Mouse (Mus musculus): Measurements from ENCODE around the gene Zc3h13. TPM values are rescaled to one million over a fixed set of nuclear protein-coding genes. Genes with fewer than 3 reads are reported as not detected.

The Zc3h13 gene
- polyA plus RNA-seq, 1 experiment = 12.8 TPM

DNA sequence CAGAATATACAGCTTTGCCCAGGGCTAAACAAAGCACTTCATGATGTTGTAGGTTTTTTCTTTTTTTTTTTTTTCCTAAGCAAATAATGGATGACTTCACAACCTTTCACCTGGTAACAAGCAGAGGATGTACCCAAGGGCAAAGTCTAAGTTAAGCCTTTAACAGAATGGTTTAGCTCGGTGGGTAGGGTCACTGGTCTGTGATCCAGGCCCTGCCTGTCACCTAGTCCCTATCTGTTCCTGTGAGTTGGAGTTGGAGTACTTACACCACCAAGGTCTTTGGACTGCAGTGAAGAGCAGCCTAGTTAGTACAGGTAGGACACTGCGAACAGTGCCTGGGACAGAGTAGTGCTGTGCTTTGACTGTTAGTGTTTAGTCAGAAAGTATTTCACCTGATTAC lies 53.7 kb downstream of the Zc3h13 start:
- WGBS = 96% methylated on average over 2 of the region's 2 CpGs
- no peak for TF ChIP-seq POLR2A (IDR thresholded peaks at IDR 0.05; ENCODE audit: control insufficient read depth, extremely low read depth, insufficient read depth, low read length, poor library complexity)
- no peak for TF ChIP-seq CTCF (IDR thresholded peaks at IDR 0.05; ENCODE audit: borderline replicate concordance, control insufficient read depth, extremely low read depth, insufficient read depth, low read length, poor library complexity)
- no peaks in the 10 kb centered on the region for H3K4me1 ChIP-seq (replicated peaks; ENCODE audit: control insufficient read depth, insufficient read depth, low read length)
- no peak overlapping the region for H3K4me3 ChIP-seq (ENCODE audit: control insufficient read depth, insufficient read depth, low read length)
- no peak overlapping the region for H3K27ac ChIP-seq (ENCODE audit: control insufficient read depth, insufficient read depth, low read length)
- DNase-seq = no peak
- H3K36me3 ChIP-seq (ENCODE audit: control insufficient read depth, insufficient read depth, low read length) = peaks cover 39% of the 10 kb centered on the region
- H3K27me3 ChIP-seq (ENCODE audit: control insufficient read depth, insufficient read depth, low read length) = no peaks in the 10 kb centered on the region

DNA sequence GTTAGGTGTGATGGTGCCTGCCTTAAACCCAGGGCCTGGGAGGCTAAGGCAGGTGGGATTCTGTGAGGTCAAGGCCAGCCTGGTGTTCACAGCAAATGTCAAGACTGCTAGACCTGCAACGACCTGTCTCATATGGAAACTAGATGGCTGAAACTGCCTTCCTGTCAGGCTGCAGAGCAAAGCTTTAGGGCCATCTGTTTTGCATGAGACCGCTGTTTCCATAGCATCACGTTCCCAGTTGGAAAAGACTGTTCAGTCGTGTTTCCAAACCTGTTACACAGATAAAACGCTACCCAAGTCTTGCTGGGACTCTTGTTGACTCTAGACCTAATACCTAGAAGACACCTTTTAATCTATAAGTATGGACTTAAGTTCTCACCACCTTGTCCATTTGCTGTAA lies 61.9 kb downstream of the Zc3h13 start:
- H3K27ac ChIP-seq (ENCODE audit: control insufficient read depth, insufficient read depth, low read length) = no peak overlapping the region
- WGBS = 98% methylated on average over 5 of the region's 5 CpGs
- H3K4me3 ChIP-seq (ENCODE audit: control insufficient read depth, insufficient read depth, low read length) = no peak overlapping the region
- peaks cover 10% of the 10 kb centered on the region for H3K36me3 ChIP-seq (ENCODE audit: control insufficient read depth, insufficient read depth, low read length)
- no peaks in the 10 kb centered on the region for H3K4me1 ChIP-seq (replicated peaks; ENCODE audit: control insufficient read depth, insufficient read depth, low read length)
- no peak for DNase-seq
- no peaks in the 10 kb centered on the region for H3K27me3 ChIP-seq (ENCODE audit: control insufficient read depth, insufficient read depth, low read length)
- TF ChIP-seq POLR2A (IDR thresholded peaks at IDR 0.05; ENCODE audit: control insufficient read depth, extremely low read depth, insufficient read depth, low read length, poor library complexity) = no peak
- no peak for TF ChIP-seq CTCF (IDR thresholded peaks at IDR 0.05; ENCODE audit: borderline replicate concordance, control insufficient read depth, extremely low read depth, insufficient read depth, low read length, poor library complexity)

DNA sequence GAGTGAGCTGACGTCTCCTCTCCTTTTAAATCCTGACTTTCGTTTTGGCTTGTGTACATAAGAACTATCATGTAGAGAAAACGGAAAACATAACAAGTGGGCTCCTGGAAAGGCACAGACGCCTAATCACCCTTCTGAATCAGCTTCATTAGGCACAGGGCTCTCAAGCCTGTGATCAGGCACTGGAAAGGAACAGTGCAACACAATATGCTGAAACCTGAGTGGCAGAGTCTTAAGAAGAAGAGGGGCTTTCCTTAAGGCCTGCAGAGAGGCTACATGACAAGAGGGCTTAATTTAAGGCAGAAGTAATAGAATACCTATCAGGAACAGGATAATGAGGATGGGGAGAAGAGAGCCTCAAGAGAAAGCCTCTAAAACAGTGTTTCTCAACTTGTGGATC lies 67.5 kb downstream of the Zc3h13 start:
- no peaks in the 10 kb centered on the region for H3K36me3 ChIP-seq (ENCODE audit: control insufficient read depth, insufficient read depth, low read length)
- WGBS = 92% methylated on average over 4 of the region's 4 CpGs
- H3K4me1 ChIP-seq (replicated peaks; ENCODE audit: control insufficient read depth, insufficient read depth, low read length) = no peaks in the 10 kb centered on the region
- no peak for TF ChIP-seq POLR2A (IDR thresholded peaks at IDR 0.05; ENCODE audit: control insufficient read depth, extremely low read depth, insufficient read depth, low read length, poor library complexity)
- TF ChIP-seq CTCF (IDR thresholded peaks at IDR 0.05; ENCODE audit: borderline replicate concordance, control insufficient read depth, extremely low read depth, insufficient read depth, low read length, poor library complexity) = no peak
- H3K27ac ChIP-seq (ENCODE audit: control insufficient read depth, insufficient read depth, low read length) = no peak overlapping the region
- no peaks in the 10 kb centered on the region for H3K27me3 ChIP-seq (ENCODE audit: control insufficient read depth, insufficient read depth, low read length)
- DNase-seq = no peak
- H3K4me3 ChIP-seq (ENCODE audit: control insufficient read depth, insufficient read depth, low read length) = no peak overlapping the region

DNA sequence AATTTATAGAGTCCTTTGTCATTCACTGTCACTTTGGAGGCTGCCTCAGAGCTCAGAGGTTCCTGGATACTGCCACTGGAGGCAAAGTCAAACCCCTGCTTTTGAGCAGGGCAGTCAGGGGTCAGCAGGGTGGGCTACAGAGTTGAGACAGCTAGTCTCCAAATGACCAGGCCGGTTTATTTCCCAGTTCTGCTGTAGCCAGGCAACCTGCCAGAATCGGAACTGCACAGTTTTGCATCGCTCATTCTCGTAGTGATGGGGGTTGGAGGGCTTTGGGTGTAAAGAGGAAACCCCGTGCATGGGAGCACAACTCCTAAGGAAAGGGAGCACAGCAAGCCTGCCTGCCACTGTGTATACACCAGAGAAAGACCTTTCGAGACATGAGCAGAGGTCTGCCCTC lies 79.1 kb downstream of the Zc3h13 start:
- H3K36me3 ChIP-seq (ENCODE audit: control insufficient read depth, insufficient read depth, low read length) = no peaks in the 10 kb centered on the region
- H3K27me3 ChIP-seq (ENCODE audit: control insufficient read depth, insufficient read depth, low read length) = no peaks in the 10 kb centered on the region
- H3K4me3 ChIP-seq (ENCODE audit: control insufficient read depth, insufficient read depth, low read length) = no peak overlapping the region
- no peak for DNase-seq
- TF ChIP-seq POLR2A (IDR thresholded peaks at IDR 0.05; ENCODE audit: control insufficient read depth, extremely low read depth, insufficient read depth, low read length, poor library complexity) (no peak), CTCF (IDR thresholded peaks at IDR 0.05; ENCODE audit: borderline replicate concordance, control insufficient read depth, extremely low read depth, insufficient read depth, low read length, poor library complexity) (no peak)
- WGBS = 75% methylated on average over 6 of the region's 6 CpGs
- H3K4me1 ChIP-seq (replicated peaks; ENCODE audit: control insufficient read depth, insufficient read depth, low read length) = no peaks in the 10 kb centered on the region
- no peak overlapping the region for H3K27ac ChIP-seq (ENCODE audit: control insufficient read depth, insufficient read depth, low read length)

DNA sequence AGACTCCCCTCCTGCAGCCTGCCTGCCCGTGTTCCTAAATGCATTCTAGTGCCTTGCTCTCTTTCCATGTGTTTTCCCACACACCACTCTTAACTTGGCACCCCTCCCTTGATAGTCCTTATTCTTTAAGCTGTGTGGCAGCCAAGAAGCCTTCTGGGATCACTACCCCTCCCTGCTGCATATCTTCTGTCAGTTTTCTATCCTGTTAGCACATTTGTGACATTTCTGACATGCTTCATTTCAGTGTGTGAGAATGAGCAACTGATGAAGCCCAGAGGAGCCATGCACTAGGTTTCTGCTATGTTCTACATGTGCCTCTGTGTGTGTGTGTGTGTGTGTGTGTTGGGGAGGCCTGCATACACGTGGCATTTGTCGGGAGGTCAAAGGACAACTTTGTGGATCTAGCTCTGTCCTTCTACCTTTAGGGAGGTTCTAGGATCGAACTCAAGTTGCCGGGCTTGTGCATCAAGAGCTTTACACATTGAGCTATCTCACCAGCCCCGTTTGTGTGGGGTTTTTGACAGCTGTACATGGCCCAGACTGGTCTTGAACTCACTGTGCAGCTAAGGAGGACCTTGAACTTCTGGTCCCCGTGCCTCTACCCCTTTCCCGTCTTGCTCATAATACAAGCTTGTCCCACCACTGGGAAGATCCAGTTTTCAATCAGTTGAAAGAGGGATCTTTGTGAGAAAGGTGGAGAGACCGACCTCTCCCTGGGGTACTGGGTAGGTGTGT lies 81.3 kb downstream of the Zc3h13 start:
- Histone ChIP-seq H3K4me3 (ENCODE audit: control insufficient read depth, insufficient read depth, low read length) (no peak overlapping the region), H3K36me3 (ENCODE audit: control insufficient read depth, insufficient read depth, low read length) (no peaks in the 10 kb centered on the region), H3K4me1 (replicated peaks; ENCODE audit: control insufficient read depth, insufficient read depth, low read length) (no peaks in the 10 kb centered on the region), H3K27me3 (ENCODE audit: control insufficient read depth, insufficient read depth, low read length) (no peaks in the 10 kb centered on the region), H3K27ac (ENCODE audit: control insufficient read depth, insufficient read depth, low read length) (no peak overlapping the region)
- TF ChIP-seq POLR2A (IDR thresholded peaks at IDR 0.05; ENCODE audit: control insufficient read depth, extremely low read depth, insufficient read depth, low read length, poor library complexity) (no peak), CTCF (IDR thresholded peaks at IDR 0.05; ENCODE audit: borderline replicate concordance, control insufficient read depth, extremely low read depth, insufficient read depth, low read length, poor library complexity) (no peak)
- DNase-seq = no peak
- WGBS = 88% methylated on average over 9 of the region's 9 CpGs

DNA sequence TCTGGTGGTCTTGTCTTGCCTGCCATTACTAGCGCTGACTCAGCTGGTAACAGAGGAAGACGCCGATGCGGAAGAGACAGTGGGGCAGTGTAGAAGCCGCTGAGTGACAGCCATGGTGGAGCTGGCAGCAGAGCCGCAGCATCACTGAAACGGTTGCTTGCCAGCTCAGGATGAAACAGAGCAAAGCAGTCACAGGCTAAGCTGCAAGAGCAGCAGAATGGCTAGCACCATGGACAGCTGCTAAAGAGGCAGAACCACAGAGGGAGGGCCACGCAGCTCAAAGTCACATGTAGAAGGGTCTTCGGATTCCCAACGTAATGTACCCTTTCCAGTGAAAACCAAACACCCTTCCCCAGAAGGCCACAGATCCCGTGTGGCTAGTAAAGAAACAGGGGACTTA lies 82.6 kb downstream of the Zc3h13 start:
- Histone ChIP-seq H3K4me1 (replicated peaks; ENCODE audit: control insufficient read depth, insufficient read depth, low read length) (no peaks in the 10 kb centered on the region), H3K27ac (ENCODE audit: control insufficient read depth, insufficient read depth, low read length) (no peak overlapping the region), H3K4me3 (ENCODE audit: control insufficient read depth, insufficient read depth, low read length) (no peak overlapping the region), H3K36me3 (ENCODE audit: control insufficient read depth, insufficient read depth, low read length) (no peaks in the 10 kb centered on the region), H3K27me3 (ENCODE audit: control insufficient read depth, insufficient read depth, low read length) (no peaks in the 10 kb centered on the region)
- no peak for TF ChIP-seq POLR2A (IDR thresholded peaks at IDR 0.05; ENCODE audit: control insufficient read depth, extremely low read depth, insufficient read depth, low read length, poor library complexity)
- no peak for TF ChIP-seq CTCF (IDR thresholded peaks at IDR 0.05; ENCODE audit: borderline replicate concordance, control insufficient read depth, extremely low read depth, insufficient read depth, low read length, poor library complexity)
- DNase-seq = no peak
- WGBS = 29% methylated on average over 11 of the region's 11 CpGs

DNA sequence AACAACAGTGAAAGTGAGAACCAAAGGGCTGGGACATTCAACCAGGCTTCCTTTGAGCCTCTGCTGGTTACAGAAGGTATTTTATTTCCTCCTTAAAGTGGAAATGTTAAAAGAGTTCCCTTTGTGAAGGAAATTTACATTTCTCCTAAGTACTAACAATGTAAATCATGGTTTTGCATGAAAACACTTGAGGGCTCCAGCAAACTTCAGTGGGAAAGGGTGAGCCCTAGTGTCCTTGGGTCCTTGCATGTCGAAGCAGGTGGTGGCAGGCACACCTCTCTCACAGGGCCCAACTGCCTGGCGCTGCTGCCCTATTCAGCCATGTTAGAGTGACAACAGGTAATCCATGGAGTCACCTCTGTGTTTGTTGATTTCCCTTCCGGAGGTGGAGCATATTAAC lies 83.3 kb downstream of the Zc3h13 start:
- Histone ChIP-seq H3K4me1 (replicated peaks; ENCODE audit: control insufficient read depth, insufficient read depth, low read length) (no peaks in the 10 kb centered on the region), H3K27ac (ENCODE audit: control insufficient read depth, insufficient read depth, low read length) (no peak overlapping the region), H3K36me3 (ENCODE audit: control insufficient read depth, insufficient read depth, low read length) (no peaks in the 10 kb centered on the region), H3K4me3 (ENCODE audit: control insufficient read depth, insufficient read depth, low read length) (no peak overlapping the region), H3K27me3 (ENCODE audit: control insufficient read depth, insufficient read depth, low read length) (no peaks in the 10 kb centered on the region)
- TF ChIP-seq POLR2A (IDR thresholded peaks at IDR 0.05; ENCODE audit: control insufficient read depth, extremely low read depth, insufficient read depth, low read length, poor library complexity) (no peak), CTCF (IDR thresholded peaks at IDR 0.05; ENCODE audit: borderline replicate concordance, control insufficient read depth, extremely low read depth, insufficient read depth, low read length, poor library complexity) (no peak)
- WGBS = 47% methylated on average over 3 of the region's 3 CpGs
- no peak for DNase-seq

All from thymus, adult 2 months (tissue).